Mouse (Mus musculus): ENCODE measurements around the gene Anks4b. TPM values are rescaled to one million over a fixed set of nuclear protein-coding genes. Genes with fewer than 3 reads are reported as not detected.
A peak's percentile ranks its signal among the peaks of the same experiment; 100 is the strongest.

The Anks4b gene
- polyA plus RNA-seq (2015; fragmentation: Nextera tagmentation; extraction: Ambion mirVana) = 0.09 TPM in 1 of 2 replicates, not detected in the other

DNA sequence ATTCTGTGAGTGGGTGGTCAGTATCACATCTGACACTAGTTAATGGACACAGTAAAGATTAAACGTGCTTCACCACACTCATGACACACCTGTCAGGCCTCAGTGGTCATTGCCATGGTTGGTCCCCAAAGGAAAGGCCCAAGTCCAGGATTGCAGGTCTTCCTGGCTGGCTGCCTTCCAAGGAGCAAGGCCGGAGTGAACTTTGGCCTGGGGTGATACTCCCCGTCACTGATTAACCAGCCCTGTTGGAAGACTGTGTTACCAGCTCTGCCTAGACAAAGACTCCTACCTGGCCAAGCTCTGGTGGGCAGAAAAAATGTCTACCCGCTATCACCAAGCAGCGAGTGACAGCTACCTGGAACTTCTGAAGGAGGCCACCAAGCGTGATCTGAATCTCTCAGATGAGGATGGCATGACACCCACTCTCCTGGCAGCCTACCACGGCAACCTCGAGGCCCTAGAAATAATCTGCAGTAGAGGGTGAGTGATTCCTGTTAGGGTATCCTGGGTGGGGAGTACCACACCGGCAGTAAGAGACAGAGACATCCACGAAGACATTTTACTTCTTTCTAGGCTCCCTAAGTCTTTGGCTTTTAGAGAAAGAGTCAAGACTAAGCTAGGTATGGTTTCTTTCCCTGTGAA, at the start of gene Anks4b:
Gene Anks4b, plus strand, starts transcription at position 256 of the 642 bp plus-strand sequence.
- H3K9me3 ChIP-seq (replicated peaks; ENCODE audit: control insufficient read depth, low read length) = no peaks in the 10 kb centered on the region
- ATAC-seq (replicated peaks; ENCODE audit: extremely low read depth, insufficient read depth, low FRiP score) = no peak
- H3K4me2 ChIP-seq (ENCODE audit: low read depth, low read length) = no peak within 1 kb of the TSS
- WGBS = 83% methylated on average over 10 of the region's 10 CpGs
- H3K27ac ChIP-seq (ENCODE audit: low read length) = no peak within 1 kb of the TSS
- H3K4me3 ChIP-seq (ENCODE audit: low read length) = no peak within 1 kb of the TSS
- H3K36me3 ChIP-seq (ENCODE audit: control insufficient read depth, insufficient read depth) = no peaks in the 10 kb centered on the region
- no peak within 1 kb of the TSS for H3K9ac ChIP-seq (ENCODE audit: low read length)
- no peaks in the 10 kb centered on the region for H3K27me3 ChIP-seq (ENCODE audit: control insufficient read depth, insufficient read depth, low read length)
- H3K4me1 ChIP-seq (ENCODE audit: control insufficient read depth, insufficient read depth, low read length) = no peaks in the 10 kb centered on the region

DNA sequence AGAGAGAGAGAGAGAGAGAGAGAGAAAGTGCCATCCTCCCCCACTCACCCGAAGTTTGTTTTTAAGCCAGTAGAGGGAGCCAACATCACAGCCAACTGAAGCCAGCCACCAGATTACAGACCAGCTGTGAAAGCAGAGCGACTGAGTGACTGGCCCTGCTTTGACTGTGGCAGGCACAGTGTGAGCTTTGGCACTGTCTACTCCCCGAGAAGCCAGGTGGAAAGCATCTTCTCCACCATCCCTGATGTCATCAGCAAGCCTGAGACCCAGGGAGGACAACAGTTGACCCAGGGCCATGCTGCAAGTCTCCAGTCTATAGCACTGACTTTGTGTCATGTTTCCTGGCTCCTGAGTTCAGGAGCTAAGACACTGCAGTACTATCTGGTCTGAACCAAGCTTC, 48.8 kb upstream of the Anks4b start:
- H3K4me3 ChIP-seq (ENCODE audit: low read length) = no peak overlapping the region
- H3K9me3 ChIP-seq (replicated peaks; ENCODE audit: control insufficient read depth, low read length) = no peaks in the 10 kb centered on the region
- H3K36me3 ChIP-seq (ENCODE audit: control insufficient read depth, insufficient read depth) = peaks cover 8% of the 10 kb centered on the region
- no peak overlapping the region for H3K4me2 ChIP-seq (ENCODE audit: low read depth, low read length)
- ATAC-seq (replicated peaks; ENCODE audit: extremely low read depth, insufficient read depth, low FRiP score) = peak; percentile 54; the same call in 1 of the 2 replicates
- 1% methylated on average over 3 of the region's 3 CpGs for WGBS
- H3K27me3 ChIP-seq (ENCODE audit: control insufficient read depth, insufficient read depth, low read length) = no peaks in the 10 kb centered on the region
- H3K27ac ChIP-seq (ENCODE audit: low read length) = no peak overlapping the region
- H3K4me1 ChIP-seq (ENCODE audit: control insufficient read depth, insufficient read depth, low read length) = 0 out of 2 replicates have a peak, but pooled peaks cover 3% of the 10 kb centered on the region
- H3K9ac ChIP-seq (ENCODE audit: low read length) = no peak overlapping the region

- Histone ChIP-seq H3K9ac (ENCODE audit: low read length) (no peak overlapping the region), H3K4me2 (ENCODE audit: low read depth, low read length) (no peak overlapping the region), H3K27ac (ENCODE audit: low read length) (0 out of 2 replicates have a peak overlapping the region, but pooled peaks have one; percentile 16), H3K36me3 (ENCODE audit: control insufficient read depth, insufficient read depth) (no peaks in the 10 kb centered on the region), H3K27me3 (ENCODE audit: control insufficient read depth, insufficient read depth, low read length) (no peaks in the 10 kb centered on the region), H3K4me1 (ENCODE audit: control insufficient read depth, insufficient read depth, low read length) (0 out of 2 replicates have a peak, but pooled peaks cover 3% of the 10 kb centered on the region), H3K4me3 (ENCODE audit: low read length) (no peak overlapping the region), H3K9me3 (replicated peaks; ENCODE audit: control insufficient read depth, low read length) (no peaks in the 10 kb centered on the region)
- ATAC-seq (replicated peaks; ENCODE audit: extremely low read depth, insufficient read depth, low FRiP score) = 0 out of 2 replicates have a peak, but pooled peaks have one; percentile 43
- WGBS = 28% methylated on average over 5 of the region's 5 CpGs
These were observed 46.5 kb upstream of the Anks4b start for GRCm38 (mm10) chr7:120126976-120127685.

GRCm38 (mm10) chr7:120127686-120128059, 46.0 kb upstream of the Anks4b start:
- ATAC-seq (replicated peaks; ENCODE audit: extremely low read depth, insufficient read depth, low FRiP score) = no peak
- no peak overlapping the region for H3K9ac ChIP-seq (ENCODE audit: low read length)
- no peak overlapping the region for H3K4me3 ChIP-seq (ENCODE audit: low read length)
- H3K27ac ChIP-seq (ENCODE audit: low read length) = 0 out of 2 replicates have a peak overlapping the region, but pooled peaks have one; percentile 16
- no peaks in the 10 kb centered on the region for H3K36me3 ChIP-seq (ENCODE audit: control insufficient read depth, insufficient read depth)
- H3K4me1 ChIP-seq (ENCODE audit: control insufficient read depth, insufficient read depth, low read length) = 0 out of 2 replicates have a peak, but pooled peaks cover 3% of the 10 kb centered on the region
- no peaks in the 10 kb centered on the region for H3K9me3 ChIP-seq (replicated peaks; ENCODE audit: control insufficient read depth, low read length)
- no peak overlapping the region for H3K4me2 ChIP-seq (ENCODE audit: low read depth, low read length)
- H3K27me3 ChIP-seq (ENCODE audit: control insufficient read depth, insufficient read depth, low read length) = no peaks in the 10 kb centered on the region
- WGBS = 46% methylated on average over 4 of the region's 4 CpGs

DNA sequence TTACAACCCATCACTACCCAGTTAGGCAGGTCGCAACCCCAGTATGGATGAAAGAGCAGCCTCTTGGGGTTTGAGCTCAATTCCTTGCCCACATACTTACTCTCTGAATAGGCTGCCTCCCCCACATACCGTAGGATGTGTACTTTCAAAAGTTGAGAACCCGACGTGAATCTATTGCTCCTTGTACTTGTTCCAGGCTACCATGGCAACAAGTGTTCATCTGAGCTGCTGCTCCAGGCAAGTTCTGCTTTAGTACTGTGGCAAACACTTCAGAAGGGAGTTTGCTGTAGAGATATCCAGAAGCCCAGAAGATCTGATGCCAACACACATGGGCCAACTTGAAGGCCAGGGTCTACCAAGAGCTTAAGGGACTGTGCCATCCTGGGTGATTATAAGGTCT, 44.7 kb upstream of the Anks4b start:
- Histone ChIP-seq H3K9ac (ENCODE audit: low read length) (no peak overlapping the region), H3K9me3 (replicated peaks; ENCODE audit: control insufficient read depth, low read length) (no peaks in the 10 kb centered on the region), H3K4me3 (ENCODE audit: low read length) (no peak overlapping the region), H3K27ac (ENCODE audit: low read length) (no peak overlapping the region), H3K27me3 (ENCODE audit: control insufficient read depth, insufficient read depth, low read length) (no peaks in the 10 kb centered on the region), H3K4me1 (ENCODE audit: control insufficient read depth, insufficient read depth, low read length) (0 out of 2 replicates have a peak, but pooled peaks cover 3% of the 10 kb centered on the region), H3K4me2 (ENCODE audit: low read depth, low read length) (no peak overlapping the region), H3K36me3 (ENCODE audit: control insufficient read depth, insufficient read depth) (no peaks in the 10 kb centered on the region)
- WGBS = 67% methylated on average over 4 of the region's 4 CpGs
- no peak for ATAC-seq (replicated peaks; ENCODE audit: extremely low read depth, insufficient read depth, low FRiP score)

DNA sequence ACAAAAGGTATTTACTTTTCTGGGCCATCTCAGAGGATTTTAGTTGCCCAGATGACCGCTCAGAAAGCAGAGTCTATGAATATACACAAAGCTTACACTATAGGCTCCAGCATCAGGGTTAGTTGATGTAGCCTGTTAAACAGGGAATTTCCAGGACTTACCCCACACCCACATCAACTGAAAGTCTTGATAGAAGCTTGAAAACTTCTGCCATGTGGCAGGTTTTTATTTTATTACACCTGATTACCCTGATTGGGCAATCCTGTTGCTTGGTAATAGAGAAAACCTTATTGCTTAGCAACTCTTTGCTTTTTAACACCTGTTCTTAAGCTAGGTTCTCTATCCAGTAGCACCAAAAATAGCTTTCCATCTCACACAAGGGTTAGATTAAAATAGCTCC, 30.9 kb upstream of the Anks4b start:
- 75% methylated on average over 1 of the region's 1 CpGs for WGBS
- H3K27me3 ChIP-seq (ENCODE audit: control insufficient read depth, insufficient read depth, low read length) = no peaks in the 10 kb centered on the region; the same call in 1 of the 2 replicates
- no peaks in the 10 kb centered on the region for H3K9me3 ChIP-seq (replicated peaks; ENCODE audit: control insufficient read depth, low read length)
- no peak overlapping the region for H3K4me3 ChIP-seq (ENCODE audit: low read length)
- ATAC-seq (replicated peaks; ENCODE audit: extremely low read depth, insufficient read depth, low FRiP score) = no peak
- peaks cover 3% of the 10 kb centered on the region; the same call in 1 of the 2 replicates for H3K4me1 ChIP-seq (ENCODE audit: control insufficient read depth, insufficient read depth, low read length)
- H3K36me3 ChIP-seq (ENCODE audit: control insufficient read depth, insufficient read depth) = no peaks in the 10 kb centered on the region
- no peak overlapping the region for H3K4me2 ChIP-seq (ENCODE audit: low read depth, low read length)
- no peak overlapping the region for H3K9ac ChIP-seq (ENCODE audit: low read length)
- no peak overlapping the region for H3K27ac ChIP-seq (ENCODE audit: low read length)

GRCm38 (mm10) chr7:120145191-120145590, 28.5 kb upstream of the Anks4b start, which contains the start of gene Zp2:
TSS of gene Zp2 (minus strand) at chr7:120145291.
- H3K9ac ChIP-seq (ENCODE audit: low read length) = no peak within 1 kb of the TSS
- no peak within 1 kb of the TSS for H3K4me2 ChIP-seq (ENCODE audit: low read depth, low read length)
- H3K36me3 ChIP-seq (ENCODE audit: control insufficient read depth, insufficient read depth) = no peaks in the 10 kb centered on the region
- no peaks in the 10 kb centered on the region for H3K9me3 ChIP-seq (replicated peaks; ENCODE audit: control insufficient read depth, low read length)
- H3K4me1 ChIP-seq (ENCODE audit: control insufficient read depth, insufficient read depth, low read length) = peaks cover 3% of the 10 kb centered on the region; the same call in 1 of the 2 replicates
- H3K27ac ChIP-seq (ENCODE audit: low read length) = no peak within 1 kb of the TSS
- WGBS = 69% methylated on average over 9 of the region's 9 CpGs
- H3K4me3 ChIP-seq (ENCODE audit: low read length) = no peak within 1 kb of the TSS
- H3K27me3 ChIP-seq (ENCODE audit: control insufficient read depth, insufficient read depth, low read length) = no peaks in the 10 kb centered on the region; the same call in 1 of the 2 replicates
- ATAC-seq (replicated peaks; ENCODE audit: extremely low read depth, insufficient read depth, low FRiP score) = no peak

DNA sequence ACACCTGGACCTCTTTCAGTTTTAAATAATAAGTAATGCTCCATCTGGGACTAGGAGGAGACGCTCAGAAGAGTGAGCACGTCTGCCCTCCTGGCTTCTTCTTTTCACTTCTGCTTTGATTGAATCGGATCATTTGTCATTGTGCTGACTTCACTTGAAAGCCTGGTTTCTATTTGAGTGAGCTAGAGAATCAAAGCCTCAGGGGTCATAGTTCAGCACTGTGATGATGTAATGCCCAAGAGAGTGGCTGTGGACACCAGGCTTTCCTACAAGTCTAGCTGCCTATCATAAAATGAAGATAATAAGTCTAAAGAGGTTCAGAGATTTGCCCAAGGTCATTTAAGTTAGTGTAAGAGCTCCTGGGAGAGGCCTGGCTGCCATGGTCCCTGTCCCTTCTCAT, 23.4 kb upstream of the Anks4b start:
- Histone ChIP-seq H3K9ac (ENCODE audit: low read length) (no peak overlapping the region), H3K27ac (ENCODE audit: low read length) (no peak overlapping the region), H3K4me1 (ENCODE audit: control insufficient read depth, insufficient read depth, low read length) (no peaks in the 10 kb centered on the region), H3K4me3 (ENCODE audit: low read length) (no peak overlapping the region), H3K27me3 (ENCODE audit: control insufficient read depth, insufficient read depth, low read length) (no peaks in the 10 kb centered on the region; the same call in 1 of the 2 replicates), H3K4me2 (ENCODE audit: low read depth, low read length) (no peak overlapping the region), H3K36me3 (ENCODE audit: control insufficient read depth, insufficient read depth) (no peaks in the 10 kb centered on the region), H3K9me3 (replicated peaks; ENCODE audit: control insufficient read depth, low read length) (no peaks in the 10 kb centered on the region)
- 44% methylated on average over 3 of the region's 3 CpGs for WGBS
- no peak for ATAC-seq (replicated peaks; ENCODE audit: extremely low read depth, insufficient read depth, low FRiP score)

GRCm38 (mm10) chr7:120150898-120151297, 22.8 kb upstream of the Anks4b start:
- no peaks in the 10 kb centered on the region for H3K9me3 ChIP-seq (replicated peaks; ENCODE audit: control insufficient read depth, low read length)
- H3K27me3 ChIP-seq (ENCODE audit: control insufficient read depth, insufficient read depth, low read length) = no peaks in the 10 kb centered on the region
- H3K4me2 ChIP-seq (ENCODE audit: low read depth, low read length) = no peak overlapping the region
- WGBS = 85% methylated on average over 2 of the region's 2 CpGs
- H3K4me3 ChIP-seq (ENCODE audit: low read length) = no peak overlapping the region
- ATAC-seq (replicated peaks; ENCODE audit: extremely low read depth, insufficient read depth, low FRiP score) = no peak
- H3K4me1 ChIP-seq (ENCODE audit: control insufficient read depth, insufficient read depth, low read length) = no peaks in the 10 kb centered on the region
- H3K27ac ChIP-seq (ENCODE audit: low read length) = no peak overlapping the region
- no peaks in the 10 kb centered on the region for H3K36me3 ChIP-seq (ENCODE audit: control insufficient read depth, insufficient read depth)
- no peak overlapping the region for H3K9ac ChIP-seq (ENCODE audit: low read length)

All from heart, embryonic 16.5 days (tissue).